Mouse (Mus musculus) naive thymus-derived CD4-positive, alpha-beta T cell, adult 5 months (primary cell): Measurements from ENCODE around the gene Sars2. TPM values are rescaled to one million over a fixed set of nuclear protein-coding genes. Genes with fewer than 3 reads are reported as not detected.

Source experiments
- polyA plus RNA-seq: library from polyadenylated mRNA; unstranded; fragments of 100-300 nt; shearing (Covaris generic); gene quantifications from one replicate; pipeline ENCODE4 v1.2.1, GENCODE M21; 2017

The Sars2 gene
- polyA plus RNA-seq, result 21.3 TPM

DNA sequence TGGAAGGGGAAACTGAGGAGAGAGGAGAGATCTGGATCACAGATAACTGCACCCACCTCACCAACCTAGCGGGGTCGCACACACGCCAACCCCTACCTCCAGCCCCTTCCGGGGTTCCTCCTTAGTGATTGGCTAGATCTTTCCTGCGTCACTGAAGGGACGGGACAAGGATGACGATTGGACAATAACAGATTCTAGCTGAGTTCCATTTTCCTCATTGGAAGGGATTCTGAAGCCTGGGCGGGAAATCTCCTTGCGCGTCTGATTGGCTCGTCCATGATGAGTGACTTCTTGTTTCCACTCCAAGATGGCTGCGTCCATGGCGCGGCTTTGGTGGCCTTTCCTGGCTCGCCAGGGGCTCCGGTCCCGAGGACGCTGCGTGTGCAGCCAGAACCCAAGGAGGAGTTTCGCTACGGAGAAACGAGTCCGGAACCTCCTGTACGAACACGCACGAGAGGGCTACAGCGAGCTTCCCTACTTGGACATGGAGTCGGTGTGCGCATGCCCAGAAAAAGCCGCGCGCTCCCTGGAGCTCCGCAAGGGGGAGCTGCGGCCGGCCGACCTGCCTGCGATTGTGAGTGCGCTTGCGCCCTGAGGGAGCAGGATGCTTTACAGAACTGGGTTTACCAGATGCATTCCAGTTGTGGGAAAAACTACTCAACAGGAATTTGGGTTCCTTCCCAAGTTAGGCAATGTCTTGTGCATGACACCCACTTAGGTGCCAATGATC, at the start of gene Sars2, which contains the start of gene Mrps12:
Gene Sars2, plus strand, starts transcription at position 284 of the 730 bp plus-strand sequence.
Gene Mrps12, minus strand, starts transcription at position 112 of the 730 bp plus-strand sequence.

DNA sequence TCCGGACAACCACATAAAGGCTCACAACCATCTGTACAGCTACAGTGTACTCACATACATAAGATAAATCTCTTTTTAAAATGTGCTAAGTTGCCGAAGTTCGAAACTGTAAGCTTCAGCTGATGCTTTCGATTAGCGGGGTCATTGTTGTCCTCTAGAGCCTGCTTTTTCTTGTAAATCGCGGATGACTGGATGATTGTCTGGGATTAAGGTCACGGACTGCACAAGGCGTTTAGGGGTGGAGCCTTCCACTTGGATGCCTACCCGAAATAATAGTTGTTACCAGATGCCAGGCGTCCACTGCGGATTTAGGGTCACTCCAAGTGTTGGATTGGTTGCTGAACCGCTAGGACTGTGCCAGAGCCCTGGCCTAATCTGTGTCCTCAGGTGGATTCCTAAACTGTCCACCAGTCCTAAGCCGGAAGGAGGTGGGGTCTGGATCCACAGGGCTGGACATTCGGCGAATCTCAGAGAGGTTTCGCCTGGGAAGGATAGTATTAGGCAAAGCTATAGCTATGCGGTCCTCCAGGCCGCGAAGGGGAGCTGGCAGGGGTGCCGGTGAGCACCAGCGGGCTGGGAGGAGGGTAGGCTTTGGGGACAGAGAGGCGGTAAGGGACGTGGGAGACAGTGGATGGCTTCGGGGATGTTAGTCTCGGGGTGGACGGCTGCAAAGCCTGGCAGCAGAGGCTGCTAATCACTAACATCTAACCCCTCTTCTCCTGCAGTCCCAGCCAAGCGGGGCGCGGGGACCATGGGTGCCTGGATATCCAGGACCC, 49.1 kb upstream of the Sars2 start, which contains the start of gene Fbxo27:
Gene Fbxo27, plus strand, starts transcription at position 305 of the 776 bp plus-strand sequence.

DNA sequence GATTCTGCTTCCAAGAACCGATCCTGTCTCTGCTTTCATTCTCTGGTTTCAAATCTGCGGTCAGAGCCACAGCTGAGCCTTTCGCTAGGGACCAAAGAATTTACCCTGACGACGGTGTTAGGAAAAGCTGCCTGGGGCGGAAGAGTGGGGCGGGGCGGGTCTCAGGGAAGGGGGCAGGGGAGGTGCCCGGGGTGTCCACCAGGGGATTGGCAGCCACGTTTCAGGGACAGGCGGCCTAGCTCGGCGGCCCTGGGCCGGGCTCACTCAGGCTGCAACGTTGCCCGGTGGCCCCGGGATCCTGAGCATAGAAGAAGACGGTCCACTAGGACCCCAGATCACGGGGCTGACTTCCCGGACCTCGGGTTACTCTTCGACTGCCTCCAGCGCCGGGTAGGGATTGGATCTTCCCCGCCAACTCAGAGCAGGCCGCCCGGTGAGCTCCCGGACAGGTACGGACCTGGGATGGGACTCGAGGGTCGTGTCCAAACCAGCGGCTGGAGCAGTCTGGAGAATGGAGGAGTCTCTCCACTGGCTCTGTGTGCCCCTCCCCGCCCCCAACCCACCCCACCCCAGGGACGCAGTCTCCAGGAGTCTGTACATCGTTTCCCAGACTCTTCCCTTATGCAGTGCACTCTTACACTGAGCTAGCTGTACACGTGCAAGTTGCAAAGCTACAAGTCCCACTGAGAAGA, 25.1 kb upstream of the Sars2 start, which contains the start of gene Fbxo17:
Gene Fbxo17, plus strand, starts transcription at position 215 of the 692 bp plus-strand sequence.

DNA sequence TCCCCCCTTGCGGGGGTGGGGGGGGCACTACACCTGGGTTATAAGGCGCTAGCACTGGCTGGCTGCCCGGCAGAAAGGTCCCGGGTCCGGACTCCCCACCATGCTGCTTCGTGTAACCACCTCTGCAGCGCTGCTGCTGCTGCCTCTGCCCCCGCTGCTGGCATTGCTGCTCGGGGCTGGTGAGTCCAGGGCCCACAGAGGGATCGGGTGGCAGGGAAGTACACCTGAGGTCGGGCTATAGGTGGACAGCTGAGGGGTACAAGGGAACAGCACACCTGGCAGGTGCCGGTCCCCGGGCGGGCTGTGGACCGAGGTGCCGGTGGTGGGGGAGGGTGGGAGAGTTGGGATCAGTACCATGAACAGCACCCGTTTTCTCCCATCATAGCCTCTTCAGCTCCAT, 14.3 kb downstream of the Sars2 start, which contains the start of gene Ccer2:
Gene Ccer2, plus strand, starts transcription at position 96 of the 400 bp plus-strand sequence.

DNA sequence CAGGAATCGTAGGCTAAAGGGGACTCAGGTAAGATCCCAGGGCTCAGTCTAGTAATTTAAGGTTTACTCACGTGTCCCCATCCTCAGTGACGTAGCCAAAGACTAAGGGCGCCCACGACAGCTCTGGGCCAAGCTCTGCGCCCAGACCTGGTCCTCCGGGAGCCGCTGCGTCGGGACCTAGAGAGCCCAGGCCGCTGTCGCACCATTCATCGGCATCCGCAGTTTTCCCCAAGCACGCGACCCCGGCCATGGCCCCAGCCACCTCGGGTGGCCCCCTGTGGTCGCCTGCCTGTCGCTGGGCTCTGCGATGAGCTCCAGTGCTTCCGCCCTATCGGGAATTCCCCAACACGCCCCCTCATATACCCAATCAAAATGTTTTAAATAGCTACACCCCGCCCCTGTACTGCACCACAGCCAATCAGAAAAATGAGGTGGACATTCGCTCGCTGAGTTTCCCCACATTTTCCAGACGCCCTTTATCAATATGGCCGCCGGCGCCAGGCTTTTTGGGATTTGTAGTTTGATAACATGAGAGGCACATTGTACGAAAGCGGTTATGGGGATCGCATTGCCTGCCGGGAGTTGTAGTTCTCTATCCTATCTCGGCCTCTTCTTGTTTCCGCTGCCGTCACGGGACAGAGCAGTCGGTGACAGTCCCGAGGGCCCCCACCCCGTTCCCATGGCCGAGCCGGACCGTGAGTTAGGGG, 24.5 kb downstream of the Sars2 start, which contains the start of gene Sirt2:
Gene Sirt2, plus strand, starts transcription at position 563 of the 707 bp plus-strand sequence.

DNA sequence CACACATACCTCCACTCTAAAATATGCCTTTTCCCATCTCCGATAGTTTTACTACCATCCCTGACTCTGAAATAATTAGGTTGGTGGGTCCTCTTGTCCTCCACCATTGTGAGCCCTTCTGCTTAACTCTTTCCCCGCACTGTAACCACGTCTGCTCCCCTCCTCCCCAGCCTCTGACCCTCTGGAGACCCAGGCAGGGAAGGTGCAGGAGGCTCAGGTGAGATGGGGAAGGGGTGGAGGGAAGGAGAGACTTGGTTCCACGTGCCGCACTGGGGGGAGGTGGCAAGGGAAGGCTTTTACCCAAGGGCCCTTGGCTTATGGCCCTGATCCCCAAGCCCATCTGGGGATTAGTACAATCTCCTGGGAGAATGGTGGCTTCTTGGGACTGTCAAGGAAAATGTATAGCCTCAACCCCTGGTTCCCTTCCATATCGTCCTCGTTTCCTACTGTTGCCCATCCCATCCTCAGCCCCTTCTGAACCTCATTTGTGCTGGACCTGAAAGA, 25.7 kb downstream of the Sars2 start, which contains the start of gene Nfkbib:
Gene Nfkbib, minus strand, starts transcription at position 51 of the 504 bp plus-strand sequence.

DNA sequence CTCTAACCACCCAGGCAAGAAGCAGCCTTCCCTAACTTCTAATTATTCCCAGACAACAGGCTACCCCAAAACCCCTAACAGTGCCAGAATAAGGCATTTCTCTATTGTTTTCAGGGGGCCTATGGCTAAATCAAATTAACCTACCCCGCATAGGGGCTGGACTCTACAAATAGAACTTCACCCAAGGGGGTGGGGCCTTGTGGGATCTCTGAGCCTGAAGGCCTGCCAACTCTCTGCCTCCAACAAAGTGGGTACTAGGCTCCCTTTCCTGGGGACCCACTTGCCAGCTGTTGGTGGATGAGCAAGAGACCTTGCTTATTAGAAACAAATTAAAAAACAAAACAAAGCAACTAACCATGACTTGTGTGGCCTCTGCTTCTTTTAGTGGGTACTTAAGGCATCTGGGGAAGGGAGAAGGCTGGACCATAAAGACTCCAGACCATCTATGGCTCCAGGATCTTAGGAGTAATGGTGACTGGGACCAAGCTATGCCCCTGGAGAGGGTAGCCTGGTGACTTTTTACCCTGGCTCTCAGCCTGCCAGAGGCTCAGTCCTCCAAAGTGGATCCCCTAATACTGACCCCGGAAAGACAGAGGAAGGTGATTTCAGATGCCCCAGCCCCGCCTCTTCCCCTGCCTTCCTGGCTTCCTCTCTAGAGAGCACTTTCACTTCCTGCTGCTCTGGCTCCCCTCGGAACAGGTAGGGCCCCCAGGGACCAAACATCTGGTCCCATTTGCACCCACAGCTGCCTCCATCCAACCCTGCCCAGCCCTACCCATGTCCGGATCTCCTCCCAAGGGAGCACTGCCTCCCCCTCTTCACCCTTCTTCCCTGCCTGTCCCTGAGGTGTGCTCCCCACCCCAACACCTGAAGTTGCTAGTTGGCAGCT, 46.8 kb downstream of the Sars2 start, which contains the start of gene Rinl:
Gene Rinl, plus strand, starts transcription at position 663 of the 889 bp plus-strand sequence.

Other genes starting within 250 kb of the Sars2 start
- gene Ifnl2, start 231.5 kb upstream of the Sars2 start, polyA plus RNA-seq, result not detected
- not detected for gene Ifnl3, start 219.2 kb upstream of the Sars2 start, polyA plus RNA-seq
- not detected for gene Sycn, start 201.1 kb upstream of the Sars2 start, polyA plus RNA-seq
- not detected for gene Nccrp1, start 194.7 kb upstream of the Sars2 start, polyA plus RNA-seq
- gene Samd4b, start 143.8 kb upstream of the Sars2 start, polyA plus RNA-seq, result 48.1 TPM
- gene Pak4, start 143.8 kb upstream of the Sars2 start, polyA plus RNA-seq, result 6.2 TPM
- not detected for gene Acp7, start 110.7 kb upstream of the Sars2 start, polyA plus RNA-seq
- 1.0 TPM for gene Fbxo27, start 49.1 kb upstream of the Sars2 start, polyA plus RNA-seq
- gene Fbxo17, start 25.2 kb upstream of the Sars2 start, polyA plus RNA-seq, result 16.6 TPM
- 48.4 TPM for gene Mrps12, start 172 bp upstream of the Sars2 start, polyA plus RNA-seq
- gene Ccer2, start 14.2 kb downstream of the Sars2 start, polyA plus RNA-seq, result not detected
- gene Sirt2, start 24.7 kb downstream of the Sars2 start, polyA plus RNA-seq, result 70.1 TPM
- gene Nfkbib, start 25.5 kb downstream of the Sars2 start, polyA plus RNA-seq, result 139 TPM
- gene Rinl, start 47.0 kb downstream of the Sars2 start, polyA plus RNA-seq, result 155 TPM
- gene Hnrnpl, start 66.5 kb downstream of the Sars2 start, polyA plus RNA-seq, result 428 TPM
- 114 TPM for gene Ech1, start 83.2 kb downstream of the Sars2 start, polyA plus RNA-seq
- 29.6 TPM for gene Lgals4, start 91.9 kb downstream of the Sars2 start, polyA plus RNA-seq
- 1.9 TPM for gene Lgals7, start 121.9 kb downstream of the Sars2 start, polyA plus RNA-seq
- 0.25 TPM for gene Capn12, start 139.4 kb downstream of the Sars2 start, polyA plus RNA-seq
- 297 TPM for gene Actn4, start 220.3 kb downstream of the Sars2 start, polyA plus RNA-seq
- 355 TPM for gene Eif3k, start 239.9 kb downstream of the Sars2 start, polyA plus RNA-seq
- 107 TPM for gene Map4k1, start 240.1 kb downstream of the Sars2 start, polyA plus RNA-seq